Mouse (Mus musculus) limb, embryonic 11.5 days (tissue): Measurements from ENCODE around the gene Calhm5. TPM values are rescaled to one million over a fixed set of nuclear protein-coding genes. Genes with fewer than 3 reads are reported as not detected.

ENCODE experiments used
- ATAC-seq: fragments of 200-750 bp; cut with Nextera tagmentation; 2 replicates; pipeline ENCODE4 v1.8.0; 2017; ENCODE audit warnings: low read depth; ENCODE audit not compliant: insufficient number of reproducible peaks, low FRiP score, low TSS enrichment
- DNase-seq: peaks from one replicate; pipeline ENCODE4 v3.0.0-alpha.2; 2015; ENCODE audit warnings: low spot score
- H3K27ac ChIP-seq: fragments of 300-500 bp; sonication (generic); replicated peaks from 2 replicates; pipeline ENCODE4 v1.5.1; 2014; ENCODE audit warnings: low read depth, mild to moderate bottlenecking, low read length
- H3K27me3 ChIP-seq: fragments of 300-500 bp; sonication (generic); 2 replicates; pipeline ENCODE4 v1.6.1; 2014; ENCODE audit warnings: mild to moderate bottlenecking, low read length, mixed read lengths; ENCODE audit not compliant: control insufficient read depth, insufficient read depth
- H3K36me3 ChIP-seq: fragments of 300-500 bp; sonication (generic); 2 replicates; pipeline ENCODE4 v1.6.1; 2014; ENCODE audit warnings: mild to moderate bottlenecking, low read length, moderate library complexity, mixed read lengths; ENCODE audit not compliant: control insufficient read depth, insufficient read depth
- H3K4me1 ChIP-seq: fragments of 300-500 bp; sonication (generic); 2 replicates; pipeline ENCODE4 v1.6.1; 2014; ENCODE audit warnings: low read length, mixed read lengths; ENCODE audit not compliant: control insufficient read depth, insufficient read depth
- H3K4me2 ChIP-seq: fragments of 300-500 bp; sonication (generic); 2 replicates; pipeline ENCODE4 v1.6.1; 2014; ENCODE audit warnings: low read depth, mild to moderate bottlenecking, moderate library complexity; ENCODE audit not compliant: severe bottlenecking
- H3K4me3 ChIP-seq: fragments of 300-500 bp; sonication (generic); 2 replicates; pipeline ENCODE4 v1.5.1; 2014; ENCODE audit warnings: low read depth, low read length
- H3K9ac ChIP-seq: fragments of 300-500 bp; sonication (generic); 2 replicates; pipeline ENCODE4 v1.6.1; 2014; ENCODE audit warnings: mild to moderate bottlenecking, low read length
- H3K9me3 ChIP-seq: fragments of 300-500 bp; sonication (generic); 2 replicates; pipeline ENCODE4 v1.6.1; 2016; ENCODE audit warnings: low read length; ENCODE audit not compliant: control insufficient read depth
- WGBS: fragments of 180-500 bp; shearing (Covaris S2); extraction: QIAGEN DNeasy Blood & Tissue Kit; methylation state at CpG from one replicate; pipeline ENCODE4 v1.1.7; 2014; 5-methylcytosine and 5-hydroxymethylcytosine counted together
- polyA plus RNA-seq: library from polyadenylated mRNA; unstranded; fragments of >200 nt; fragmentation: Nextera tagmentation; extraction: Ambion mirVana; gene quantifications from 2 replicates; pipeline ENCODE4 v1.2.1, GENCODE M21; 2014

Gene Calhm5
- polyA plus RNA-seq, 1 experiment from 2014 or later: 0.08 TPM

DNA sequence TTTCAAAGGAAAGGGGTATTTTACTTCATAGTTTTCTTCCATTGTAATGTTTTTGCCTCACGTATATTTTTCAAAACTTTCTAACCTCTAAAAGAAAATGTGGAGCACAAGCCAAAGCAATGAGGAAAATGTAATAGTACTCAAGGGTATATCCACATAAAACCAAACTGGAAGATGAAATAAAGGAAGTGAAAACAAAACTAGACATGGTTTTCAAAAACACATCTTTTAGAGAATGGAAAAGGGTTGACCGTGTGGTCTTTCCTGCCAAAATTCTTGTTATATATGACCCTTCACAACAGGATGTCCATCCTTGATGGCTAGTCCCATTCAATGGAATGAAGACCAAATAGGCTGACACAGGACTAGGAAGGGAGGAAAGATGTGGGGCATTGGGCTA lies 22.1 kb upstream of the Calhm5 start:
- no peak overlapping the region for H3K9ac ChIP-seq
- no peaks in the 10 kb centered on the region for H3K36me3 ChIP-seq
- no peaks in the 10 kb centered on the region for H3K27me3 ChIP-seq
- no peak overlapping the region for H3K4me3 ChIP-seq
- 92% methylated on average over 2 of the region's 2 CpGs for WGBS
- H3K9me3 ChIP-seq: no peaks in the 10 kb centered on the region
- no peak overlapping the region for H3K27ac ChIP-seq
- no peak overlapping the region for H3K4me2 ChIP-seq
- ATAC-seq: no peak
- DNase-seq: no peak
- no peaks in the 10 kb centered on the region for H3K4me1 ChIP-seq

DNA sequence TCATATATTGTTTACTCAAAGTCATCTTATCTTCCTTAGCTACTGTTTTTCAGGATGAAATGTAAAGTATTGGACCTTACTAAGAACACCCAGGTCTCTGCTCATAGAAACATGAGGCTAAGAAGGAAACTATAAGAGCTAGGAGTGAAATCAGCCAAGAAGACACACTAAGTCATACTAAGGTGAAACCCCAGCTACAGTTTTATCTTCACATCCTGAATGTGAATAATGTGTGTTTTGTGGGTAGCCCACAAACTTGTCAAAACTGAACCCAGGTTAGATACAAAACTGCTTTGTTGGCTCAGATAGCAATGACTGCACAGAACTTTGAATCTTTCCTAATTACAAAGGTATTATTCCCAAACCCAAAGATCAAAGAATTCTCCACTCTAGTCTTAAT lies 21.5 kb upstream of the Calhm5 start:
- H3K9me3 ChIP-seq: no peaks in the 10 kb centered on the region
- ATAC-seq (no peak), DNase-seq (no peak)
- no peaks in the 10 kb centered on the region for H3K4me1 ChIP-seq
- no peak overlapping the region for H3K27ac ChIP-seq
- no peak overlapping the region for H3K9ac ChIP-seq
- no peak overlapping the region for H3K4me3 ChIP-seq
- no peak overlapping the region for H3K4me2 ChIP-seq
- no peaks in the 10 kb centered on the region for H3K27me3 ChIP-seq
- no peaks in the 10 kb centered on the region for H3K36me3 ChIP-seq

DNA sequence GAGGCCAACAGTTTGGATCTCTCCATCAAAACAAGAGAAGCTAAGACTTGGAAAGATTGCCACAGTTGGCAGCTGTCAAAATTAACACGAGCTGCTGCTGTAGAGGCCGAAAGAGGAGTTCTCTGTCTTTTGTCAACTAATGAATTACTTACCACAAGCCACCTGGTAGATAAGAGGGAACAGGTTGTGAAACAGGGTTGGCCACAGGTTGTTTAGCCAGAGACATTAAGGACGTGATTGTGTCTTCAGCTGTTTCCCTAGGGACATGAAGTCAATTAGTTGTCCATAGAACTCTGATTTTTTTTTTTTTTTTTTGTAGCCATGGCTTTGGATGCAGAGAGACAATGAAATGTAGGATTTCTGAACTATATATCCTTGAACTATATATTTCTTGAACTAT lies 20.8 kb upstream of the Calhm5 start:
- ATAC-seq (no peak), DNase-seq (no peak)
- 41% methylated on average over 3 of the region's 3 CpGs for WGBS
- Histone ChIP-seq H3K36me3 (no peaks in the 10 kb centered on the region), H3K27me3 (no peaks in the 10 kb centered on the region), H3K27ac (no peak overlapping the region), H3K9ac (no peak overlapping the region), H3K4me2 (no peak overlapping the region), H3K4me3 (no peak overlapping the region), H3K4me1 (no peaks in the 10 kb centered on the region), H3K9me3 (no peaks in the 10 kb centered on the region)

DNA sequence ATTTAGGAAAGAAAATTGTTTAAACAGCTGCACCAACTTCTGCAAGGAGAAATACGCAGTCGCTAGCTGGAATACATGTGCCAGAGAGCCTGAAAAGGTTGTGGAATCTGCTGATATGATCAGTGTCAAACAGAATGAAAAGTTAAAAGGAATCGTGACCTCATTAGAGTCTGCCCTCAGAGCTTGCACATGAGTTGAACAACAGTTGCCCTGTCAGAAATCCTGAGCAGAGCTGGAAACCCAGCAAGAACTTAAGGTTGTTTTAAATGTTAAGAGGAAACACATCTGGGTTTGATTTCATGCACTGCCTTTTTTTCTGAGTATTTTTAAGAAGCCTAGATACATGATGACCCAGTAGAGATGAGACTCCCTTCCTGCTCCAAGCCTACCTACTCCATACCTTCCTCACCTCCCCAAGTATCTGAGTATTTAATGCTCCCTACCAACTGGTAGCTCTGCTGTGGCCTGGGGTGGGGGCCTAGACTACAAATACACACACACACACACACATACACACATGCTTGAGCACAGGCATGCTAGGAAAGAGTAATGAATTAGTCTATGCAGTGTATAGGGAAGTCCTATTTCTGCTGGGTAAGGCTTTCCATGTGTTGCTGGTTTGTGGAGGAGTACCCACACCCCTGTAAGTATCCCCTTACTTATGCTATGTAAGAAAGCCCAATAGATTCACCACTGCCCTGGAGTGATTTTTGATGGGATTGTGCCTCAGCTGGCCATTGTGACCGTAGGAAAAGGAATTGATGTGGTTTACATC lies 15.8 kb upstream of the Calhm5 start:
- Histone ChIP-seq H3K4me1 (no peaks in the 10 kb centered on the region), H3K27ac (0 out of 2 replicates have a peak overlapping the region, but pooled peaks have one; percentile 21), H3K27me3 (no peaks in the 10 kb centered on the region), H3K4me2 (no peak overlapping the region; the same call in 1 of the 2 replicates), H3K9ac (no peak overlapping the region), H3K9me3 (no peaks in the 10 kb centered on the region), H3K36me3 (no peaks in the 10 kb centered on the region), H3K4me3 (no peak overlapping the region)
- ATAC-seq (no peak), DNase-seq (no peak)
- 70% methylated on average over 4 of the region's 4 CpGs for WGBS

DNA sequence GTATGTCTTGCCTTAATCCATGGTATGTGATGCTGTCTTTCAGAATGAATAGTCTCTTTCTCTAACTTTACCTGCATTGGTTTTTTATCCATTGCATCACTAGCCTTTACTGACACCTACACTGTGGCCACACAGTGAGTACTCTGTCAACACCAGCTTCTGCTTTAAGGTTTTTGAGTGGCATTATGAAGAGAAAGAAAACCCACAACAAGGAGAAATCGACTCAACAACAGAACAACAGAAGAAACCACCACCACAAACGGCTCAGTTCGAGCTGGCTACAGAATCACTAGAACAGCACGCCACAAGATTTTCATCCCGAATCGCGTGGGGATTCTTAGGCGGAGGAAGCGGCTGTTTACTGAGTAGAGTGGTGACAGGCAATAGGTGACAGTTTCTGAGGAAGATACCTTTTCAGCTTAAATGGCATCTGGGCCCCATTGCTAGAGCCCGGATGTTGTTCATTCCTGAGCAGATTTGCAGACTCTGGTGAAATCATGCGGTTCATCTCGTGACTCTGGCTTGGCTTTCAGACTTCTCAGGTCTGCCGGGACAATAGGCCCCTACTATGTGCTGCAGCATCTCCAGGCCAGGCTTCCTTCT lies 14.6 kb upstream of the Calhm5 start:
- no peaks in the 10 kb centered on the region for H3K27me3 ChIP-seq
- 90% methylated on average over 13 of the region's 13 CpGs for WGBS
- ATAC-seq (no peak), DNase-seq (no peak)
- no peaks in the 10 kb centered on the region for H3K36me3 ChIP-seq
- H3K27ac ChIP-seq: no peak overlapping the region
- no peak overlapping the region for H3K4me2 ChIP-seq
- no peaks in the 10 kb centered on the region for H3K4me1 ChIP-seq
- H3K9me3 ChIP-seq: no peaks in the 10 kb centered on the region
- H3K4me3 ChIP-seq: no peak overlapping the region
- H3K9ac ChIP-seq: no peak overlapping the region

DNA sequence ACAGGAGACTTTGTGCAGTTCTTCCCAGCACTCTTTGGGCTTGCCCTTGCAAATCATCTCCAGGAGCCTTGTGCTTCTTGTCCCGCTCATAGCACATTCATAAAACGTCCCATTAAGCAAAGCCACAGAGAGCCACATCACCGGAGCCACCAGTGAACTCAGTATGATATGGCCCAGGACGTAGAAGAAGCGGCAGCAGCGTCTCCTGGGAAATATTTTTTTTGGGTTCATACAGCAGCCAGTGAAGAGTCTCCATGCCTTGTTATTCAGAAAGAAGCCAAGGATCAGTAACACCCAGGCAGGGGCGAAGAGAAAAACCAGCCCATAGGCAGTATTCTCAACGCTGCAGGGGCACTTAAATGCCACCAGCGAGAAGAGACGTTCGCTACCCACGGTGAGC lies 355 bp downstream of the Calhm5 start:
- H3K4me2 ChIP-seq: 0 out of 2 replicates have a peak overlapping the region, but pooled peaks have one; percentile 11

DNA sequence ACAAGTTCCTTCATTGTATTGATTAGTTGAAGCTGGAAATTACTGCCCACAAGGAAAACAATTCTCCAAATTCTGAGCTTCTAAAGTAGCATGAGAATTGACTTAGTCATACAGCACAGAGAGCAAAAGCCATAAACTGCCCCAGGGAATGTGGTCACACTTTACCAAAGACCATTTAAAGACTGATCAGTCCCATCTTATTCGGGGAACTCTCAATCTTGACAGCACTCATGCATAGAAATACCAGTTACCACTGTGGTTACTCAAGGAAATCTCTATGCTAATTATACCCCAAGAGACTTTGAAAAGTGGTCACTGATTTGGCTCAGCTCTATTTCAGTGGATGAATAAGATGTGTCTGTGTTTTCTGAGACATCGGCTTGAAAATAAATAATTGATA lies 1.2 kb downstream of the Calhm5 start:
- Histone ChIP-seq H3K9me3 (no peaks in the 10 kb centered on the region), H3K4me1 (no peaks in the 10 kb centered on the region), H3K4me2 (no peak overlapping the region), H3K4me3 (no peak overlapping the region), H3K36me3 (no peaks in the 10 kb centered on the region), H3K9ac (no peak overlapping the region), H3K27ac (no peak overlapping the region), H3K27me3 (no peaks in the 10 kb centered on the region)
- no peak for ATAC-seq
- no peak for DNase-seq
- 93% methylated on average over 2 of the region's 2 CpGs for WGBS

More for the DNA sequence above, 355 bp downstream of the Calhm5 start:
- no peaks in the 10 kb centered on the region for H3K36me3 ChIP-seq
- no peak for DNase-seq
- H3K27me3 ChIP-seq: no peaks in the 10 kb centered on the region
- WGBS: 71% methylated on average over 12 of the region's 12 CpGs
- H3K9ac ChIP-seq: no peak overlapping the region; the same call in 1 of the 2 replicates
- no peak overlapping the region for H3K4me3 ChIP-seq
- ATAC-seq: no peak
- no peak overlapping the region for H3K27ac ChIP-seq
- no peaks in the 10 kb centered on the region for H3K9me3 ChIP-seq
- H3K4me1 ChIP-seq: no peaks in the 10 kb centered on the region

DNA sequence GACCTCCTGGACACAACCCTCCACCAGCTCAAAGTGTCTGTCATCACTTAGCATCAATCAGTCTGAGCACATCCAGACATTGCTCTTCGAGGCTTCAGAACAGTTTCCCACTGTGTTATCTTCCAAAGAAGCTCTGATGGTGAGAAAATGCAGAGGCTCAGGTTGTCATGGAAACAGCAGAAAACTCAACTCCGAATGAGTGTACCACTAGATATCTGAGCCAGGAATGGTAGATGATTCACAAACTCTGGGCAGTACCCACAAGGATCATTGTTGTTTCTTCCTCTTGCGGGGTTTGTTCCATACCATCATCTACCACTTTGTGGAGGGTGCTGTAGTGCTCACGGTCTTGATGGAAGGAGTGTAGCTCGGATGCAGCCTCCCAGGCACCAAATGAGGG lies 4.4 kb downstream of the Calhm5 start:
- ATAC-seq (no peak), DNase-seq (no peak)
- Histone ChIP-seq H3K9me3 (no peaks in the 10 kb centered on the region), H3K4me2 (no peak overlapping the region), H3K4me3 (no peak overlapping the region), H3K4me1 (no peaks in the 10 kb centered on the region), H3K36me3 (no peaks in the 10 kb centered on the region), H3K9ac (no peak overlapping the region), H3K27me3 (no peaks in the 10 kb centered on the region), H3K27ac (no peak overlapping the region)
- 68% methylated on average over 5 of the region's 5 CpGs for WGBS
